Mouse (Mus musculus): ENCODE measurements around the gene Zbtb32. TPM values are rescaled to one million over a fixed set of nuclear protein-coding genes. Genes with fewer than 3 reads are reported as not detected.

Gene Zbtb32
- total RNA-seq, 1 experiment: 20.8 TPM

DNA sequence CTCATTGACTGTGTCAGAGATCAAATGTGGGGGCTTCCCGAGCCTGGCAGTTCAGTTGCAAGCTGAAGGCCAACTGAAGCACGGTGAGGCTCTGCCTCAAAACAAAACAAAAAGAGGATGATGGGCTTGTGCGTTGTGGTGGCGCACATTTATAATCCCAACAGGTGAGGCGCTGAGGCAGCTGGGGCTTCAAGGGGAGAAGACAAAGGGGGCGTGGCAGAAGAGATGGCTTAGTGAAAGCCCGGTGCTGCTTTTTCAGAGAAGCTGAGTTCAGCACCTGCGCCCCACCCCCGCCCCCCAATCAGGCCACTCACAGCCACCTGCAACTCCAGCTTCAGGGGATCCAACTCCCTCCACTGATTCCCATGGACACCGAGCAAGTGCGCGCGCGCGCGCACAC is 9.8 kb upstream of the Zbtb32 start:
- Histone ChIP-seq H3K36me3 (ENCODE audit: control insufficient read depth, insufficient read depth, low read length, poor library complexity, severe bottlenecking) (no peaks in the 10 kb centered on the region), H3K4me3 (ENCODE audit: insufficient read depth in 1 of 2, low read depth in 1 of 2, low read length in 2 of 2, poor library complexity in 1 of 2, severe bottlenecking in 1 of 2) (no peak overlapping the region), H3K4me1 (ENCODE audit: control insufficient read depth in 2 of 2, insufficient read depth in 2 of 2, low read length in 2 of 2, poor library complexity in 1 of 2) (peaks cover 0 to 25% of the 10 kb centered on the region in 2 experiments; a peak in 3 of 4 replicates), H3K27ac (ENCODE audit: insufficient read depth, low read depth, low read length, poor library complexity, severe bottlenecking) (no peak overlapping the region; the same call in 1 of the 2 replicates), H3K9me3 (ENCODE audit: control insufficient read depth, insufficient read depth, low read depth, low read length) (no peaks in the 10 kb centered on the region), H3K9ac (ENCODE audit: insufficient read depth, low read depth, low read length, poor library complexity, severe bottlenecking) (no peak overlapping the region)
- in situ Hi-C loops (cut with MboI; ENCODE audit: low sequenced_read_pairs in 2 of 2, unreplicated experiment in 2 of 2): no loop called here
- no peak for DNase-seq (ENCODE audit: low read depth, low spot score)
- TF ChIP-seq CHD2 (IDR thresholded peaks at IDR 0.05; ENCODE audit: low read depth, low read length) (no peak), HCFC1 (IDR thresholded peaks at IDR 0.05; ENCODE audit: borderline replicate concordance, insufficient read depth, low read length) (no peak), MAFK (IDR thresholded peaks at IDR 0.05; ENCODE audit: insufficient read depth, low read depth, low read length) (no peak), ZC3H11A (IDR thresholded peaks at IDR 0.05; ENCODE audit: borderline replicate concordance, low read depth, low read length) (no peak), ZNF384 (IDR thresholded peaks at IDR 0.05; ENCODE audit: low read depth, low read length) (no peak)

DNA sequence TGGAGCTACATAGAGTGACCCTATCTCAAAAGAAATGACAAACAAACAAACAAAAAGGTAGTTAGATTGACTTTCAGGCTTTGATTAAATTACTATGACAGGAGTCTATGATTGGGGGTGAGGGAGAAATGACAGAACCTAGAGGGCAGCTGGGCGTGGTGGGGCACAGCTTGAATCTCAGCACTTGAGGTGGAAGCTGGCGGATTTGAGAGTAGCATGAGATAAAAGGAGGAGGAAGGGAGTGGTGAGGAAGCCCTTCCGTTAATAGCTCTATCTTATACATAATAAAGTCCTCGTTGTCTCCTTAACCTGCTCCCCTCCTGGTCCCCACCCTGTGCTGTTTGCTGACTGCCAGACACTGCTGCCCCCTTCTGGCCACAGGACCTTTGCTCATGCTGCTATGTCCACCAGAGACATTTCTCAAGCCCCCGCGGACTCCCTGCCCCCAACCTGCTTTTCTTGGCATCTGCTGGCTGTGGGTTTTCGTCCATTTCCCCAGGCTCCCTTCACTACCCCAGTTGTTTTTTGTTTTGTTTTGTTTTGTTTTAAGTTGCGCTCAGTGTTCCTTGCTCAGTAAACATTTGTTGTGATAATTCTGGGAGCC is 9.1 kb upstream of the Zbtb32 start:
- in situ Hi-C loops (cut with MboI; ENCODE audit: low sequenced_read_pairs in 2 of 2, unreplicated experiment in 2 of 2): no loop called here
- Histone ChIP-seq H3K36me3 (ENCODE audit: control insufficient read depth, insufficient read depth, low read length, poor library complexity, severe bottlenecking) (no peaks in the 10 kb centered on the region), H3K4me3 (ENCODE audit: insufficient read depth in 1 of 2, low read depth in 1 of 2, low read length in 2 of 2, poor library complexity in 1 of 2, severe bottlenecking in 1 of 2) (no peak overlapping the region), H3K9ac (ENCODE audit: insufficient read depth, low read depth, low read length, poor library complexity, severe bottlenecking) (no peak overlapping the region), H3K27ac (ENCODE audit: insufficient read depth, low read depth, low read length, poor library complexity, severe bottlenecking) (no peak overlapping the region; the same call in 1 of the 2 replicates), H3K4me1 (ENCODE audit: control insufficient read depth in 2 of 2, insufficient read depth in 2 of 2, low read length in 2 of 2, poor library complexity in 1 of 2) (peaks cover 2 to 31% of the 10 kb centered on the region in 2 experiments), H3K9me3 (ENCODE audit: control insufficient read depth, insufficient read depth, low read depth, low read length) (no peaks in the 10 kb centered on the region)
- TF ChIP-seq CHD2 (IDR thresholded peaks at IDR 0.05; ENCODE audit: low read depth, low read length) (no peak), ZC3H11A (IDR thresholded peaks at IDR 0.05; ENCODE audit: borderline replicate concordance, low read depth, low read length) (peak; percentile 72; the same call in 1 of the 2 replicates)
- DNase-seq (ENCODE audit: low read depth, low spot score): peak; percentile 94

DNA sequence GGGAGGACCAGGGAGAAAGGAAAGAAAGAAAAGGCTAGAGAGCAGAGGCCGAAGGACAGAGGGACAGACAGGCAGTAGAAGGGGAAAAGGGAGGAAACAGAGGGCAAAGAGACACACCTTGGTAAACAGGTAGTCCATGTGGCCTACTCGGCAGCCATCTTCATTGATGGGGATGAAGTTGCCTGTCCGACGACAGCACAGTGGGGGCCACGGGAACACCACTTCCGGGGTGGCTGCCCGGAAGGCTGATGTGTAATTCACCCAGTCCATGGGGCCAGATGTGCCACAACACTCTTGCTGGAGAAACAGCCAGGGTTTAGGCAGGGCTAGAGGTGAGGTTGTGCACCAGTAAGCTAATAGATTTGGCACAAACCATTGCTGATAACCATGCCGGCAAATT is 6.2 kb upstream of the Zbtb32 start:
- Histone ChIP-seq H3K36me3 (ENCODE audit: control insufficient read depth, insufficient read depth, low read length, poor library complexity, severe bottlenecking) (no peaks in the 10 kb centered on the region), H3K4me1 (ENCODE audit: control insufficient read depth in 2 of 2, insufficient read depth in 2 of 2, low read length in 2 of 2, poor library complexity in 1 of 2) (peaks cover 8 to 36% of the 10 kb centered on the region in 2 experiments), H3K27ac (ENCODE audit: insufficient read depth, low read depth, low read length, poor library complexity, severe bottlenecking) (no peak overlapping the region), H3K9me3 (ENCODE audit: control insufficient read depth, insufficient read depth, low read depth, low read length) (no peaks in the 10 kb centered on the region), H3K9ac (ENCODE audit: insufficient read depth, low read depth, low read length, poor library complexity, severe bottlenecking) (no peak overlapping the region; the same call in 1 of the 2 replicates), H3K4me3 (ENCODE audit: insufficient read depth in 1 of 2, low read depth in 1 of 2, low read length in 2 of 2, poor library complexity in 1 of 2, severe bottlenecking in 1 of 2) (no peak overlapping the region)
- no peak for DNase-seq (ENCODE audit: low read depth, low spot score)
- TF ChIP-seq MAFK (IDR thresholded peaks at IDR 0.05; ENCODE audit: insufficient read depth, low read depth, low read length): no peak
- TF ChIP-seq ZNF384 (IDR thresholded peaks at IDR 0.05; ENCODE audit: low read depth, low read length): no peak
- no peak for TF ChIP-seq HCFC1 (IDR thresholded peaks at IDR 0.05; ENCODE audit: borderline replicate concordance, insufficient read depth, low read length)
- TF ChIP-seq ZC3H11A (IDR thresholded peaks at IDR 0.05; ENCODE audit: borderline replicate concordance, low read depth, low read length): no peak
- TF ChIP-seq CHD2 (IDR thresholded peaks at IDR 0.05; ENCODE audit: low read depth, low read length): no peak
- in situ Hi-C loops (cut with MboI; ENCODE audit: low sequenced_read_pairs in 2 of 2, unreplicated experiment in 2 of 2): no loop called here

DNA sequence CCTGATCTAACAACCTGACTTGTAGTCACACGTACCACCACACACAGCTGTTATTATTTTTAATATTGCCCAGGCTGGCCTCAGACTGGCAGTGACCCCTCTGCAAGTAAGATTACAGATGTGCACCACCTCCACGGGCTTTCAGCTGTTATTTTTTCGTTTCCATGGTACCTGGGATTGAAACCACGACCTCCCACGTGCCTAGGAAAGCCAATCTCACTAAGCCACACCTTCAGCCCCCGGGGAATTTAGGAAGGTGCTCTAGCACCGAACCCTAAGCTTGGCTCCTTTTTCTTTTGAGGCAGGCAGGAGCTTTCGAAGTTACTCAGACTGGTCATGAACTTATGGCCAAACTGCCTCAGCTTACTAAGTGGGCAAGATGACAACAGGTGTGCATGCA is 5.7 kb upstream of the Zbtb32 start:
- Histone ChIP-seq H3K36me3 (ENCODE audit: control insufficient read depth, insufficient read depth, low read length, poor library complexity, severe bottlenecking) (no peaks in the 10 kb centered on the region), H3K9me3 (ENCODE audit: control insufficient read depth, insufficient read depth, low read depth, low read length) (no peaks in the 10 kb centered on the region), H3K4me1 (ENCODE audit: control insufficient read depth in 2 of 2, insufficient read depth in 2 of 2, low read length in 2 of 2, poor library complexity in 1 of 2) (peaks cover 8 to 35% of the 10 kb centered on the region in 2 experiments), H3K27ac (ENCODE audit: insufficient read depth, low read depth, low read length, poor library complexity, severe bottlenecking) (no peak overlapping the region; the same call in 1 of the 2 replicates), H3K4me3 (ENCODE audit: insufficient read depth in 1 of 2, low read depth in 1 of 2, low read length in 2 of 2, poor library complexity in 1 of 2, severe bottlenecking in 1 of 2) (no peak overlapping the region), H3K9ac (ENCODE audit: insufficient read depth, low read depth, low read length, poor library complexity, severe bottlenecking) (no peak overlapping the region; the same call in 1 of the 2 replicates)
- TF ChIP-seq ZNF384 (IDR thresholded peaks at IDR 0.05; ENCODE audit: low read depth, low read length) (no peak), ZC3H11A (IDR thresholded peaks at IDR 0.05; ENCODE audit: borderline replicate concordance, low read depth, low read length) (no peak)
- in situ Hi-C loops (cut with MboI; ENCODE audit: low sequenced_read_pairs in 2 of 2, unreplicated experiment in 2 of 2): no loop called here
- no peak for DNase-seq (ENCODE audit: low read depth, low spot score)

DNA sequence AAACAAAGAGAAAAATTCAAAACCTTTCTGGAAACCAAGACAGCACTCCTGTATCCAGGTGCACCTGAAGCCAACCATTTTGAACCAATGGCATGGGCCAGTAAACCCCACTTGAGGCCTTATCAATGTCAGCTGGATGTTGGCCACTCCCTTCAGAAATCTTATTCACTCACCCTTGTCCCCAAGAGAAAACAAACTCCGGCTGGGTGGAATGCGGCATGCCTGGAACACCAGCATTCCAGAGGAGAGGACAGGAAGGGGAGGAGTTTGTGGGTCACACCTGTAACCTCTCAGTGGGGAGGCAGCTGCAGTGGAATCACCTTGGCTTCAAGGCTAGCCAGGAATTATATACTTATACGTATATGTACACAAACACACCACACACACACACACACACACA is 3.9 kb upstream of the Zbtb32 start:
- Histone ChIP-seq H3K9ac (ENCODE audit: insufficient read depth, low read depth, low read length, poor library complexity, severe bottlenecking) (no peak overlapping the region), H3K9me3 (ENCODE audit: control insufficient read depth, insufficient read depth, low read depth, low read length) (no peaks in the 10 kb centered on the region), H3K36me3 (ENCODE audit: control insufficient read depth, insufficient read depth, low read length, poor library complexity, severe bottlenecking) (no peaks in the 10 kb centered on the region), H3K4me3 (ENCODE audit: insufficient read depth in 1 of 2, low read depth in 1 of 2, low read length in 2 of 2, poor library complexity in 1 of 2, severe bottlenecking in 1 of 2) (no peak overlapping the region), H3K4me1 (ENCODE audit: control insufficient read depth in 2 of 2, insufficient read depth in 2 of 2, low read length in 2 of 2, poor library complexity in 1 of 2) (peaks cover 8 to 27% of the 10 kb centered on the region in 2 experiments), H3K27ac (ENCODE audit: insufficient read depth, low read depth, low read length, poor library complexity, severe bottlenecking) (peak overlapping the region; percentile 76)
- TF ChIP-seq HCFC1 (IDR thresholded peaks at IDR 0.05; ENCODE audit: borderline replicate concordance, insufficient read depth, low read length): 0 out of 2 replicates have a peak, but pooled peaks have one; percentile 27
- no peak for TF ChIP-seq ZC3H11A (IDR thresholded peaks at IDR 0.05; ENCODE audit: borderline replicate concordance, low read depth, low read length)
- TF ChIP-seq ZNF384 (IDR thresholded peaks at IDR 0.05; ENCODE audit: low read depth, low read length): no peak
- 0 out of 2 replicates have a peak, but pooled peaks have one; percentile 29 for TF ChIP-seq CHD2 (IDR thresholded peaks at IDR 0.05; ENCODE audit: low read depth, low read length)
- TF ChIP-seq MAFK (IDR thresholded peaks at IDR 0.05; ENCODE audit: insufficient read depth, low read depth, low read length): no peak
- peak; percentile 72 for DNase-seq (ENCODE audit: low read depth, low spot score)
- in situ Hi-C loops (cut with MboI; ENCODE audit: low sequenced_read_pairs in 2 of 2, unreplicated experiment in 2 of 2): no loop called here

All from ES-E14 (cell line).